13 mouse cellular contexts compared by ENCODE assay signal in genomic region chr11:62607170-62607951, GRCm38 (mm10). TPM values are rescaled to one million over a fixed set of nuclear protein-coding genes. Genes with fewer than 3 reads are reported as not detected.
DNase-seq lines count a peak whose midpoint lies in the region; ATAC-seq and TF ChIP-seq lines count a peak whose summit lies in the region.
"Had no signal": no experiment of that assay in that cellular context is flagged by ENCODE, and none has a peak within 500 bp of the region (broad histone marks: within the 10 kb centered on the region; RNA-seq: fewer than 3 reads in every experiment).

No protein-coding gene starts in this region.

- no peak overlapping the region for H3ac ChIP-seq in myocyte (ENCODE audit: control insufficient read depth, insufficient read length)

- ATAC-seq in hindbrain, embryonic 11.5 days (ENCODE audit: low FRiP score), result no peak
- no peak for ATAC-seq in hindbrain, postnatal 0 days
- no peak for ATAC-seq in neural tube, embryonic 13.5 days (ENCODE audit: low read depth)
- ATAC-seq: forebrain, embryonic 14.5 days had no signal

- H3K79me2 ChIP-seq in myocyte (ENCODE audit: control insufficient read depth, insufficient read depth), result peaks cover 25% of the 10 kb centered on the region

- H3K4me2 ChIP-seq in hindbrain, embryonic 11.5 days (replicated peaks; ENCODE audit: low read depth, low read length), result no peak overlapping the region
- no peak overlapping the region for H3K4me2 ChIP-seq in hindbrain, postnatal 0 days (ENCODE audit: low read depth, low read length)
- no peak overlapping the region for H3K4me2 ChIP-seq in neural tube, embryonic 13.5 days
- H3K4me2 ChIP-seq in myocyte (ENCODE audit: low read depth), result no peak overlapping the region
- H3K4me2 ChIP-seq: liver, embryonic 15.5 days had no signal

- no peaks in the 10 kb centered on the region for H3K27me3 ChIP-seq in hindbrain, embryonic 11.5 days (ENCODE audit: control insufficient read depth, insufficient read depth, low read length)
- H3K27me3 ChIP-seq in hindbrain, postnatal 0 days (ENCODE audit: insufficient read depth, low read length), result no peaks in the 10 kb centered on the region
- no peaks in the 10 kb centered on the region for H3K27me3 ChIP-seq in neural tube, embryonic 13.5 days
- H3K27me3 ChIP-seq in myocyte (ENCODE audit: control insufficient read depth, insufficient read depth, insufficient read length), result no peaks in the 10 kb centered on the region
- H3K27me3 ChIP-seq: liver, embryonic 15.5 days; megakaryocyte, embryonic 14.5 days had no signal

- H3K27ac ChIP-seq in hindbrain, embryonic 11.5 days (ENCODE audit: low read depth, low read length), result 0 out of 2 replicates have a peak overlapping the region, but pooled peaks have one; percentile 36
- H3K27ac ChIP-seq in hindbrain, postnatal 0 days, result no peak overlapping the region
- peak overlapping the region; percentile 20; the same call in 1 of the 2 replicates for H3K27ac ChIP-seq in neural tube, embryonic 13.5 days (replicated peaks)
- H3K27ac ChIP-seq: left cerebral cortex, adult 2 months had no signal

- TF ChIP-seq CTCF in hindbrain, postnatal 0 days (IDR thresholded peaks at IDR 0.05; ENCODE audit: low read depth), result no peak

- H3K9me3 ChIP-seq in hindbrain, embryonic 11.5 days (ENCODE audit: control insufficient read depth, low read length), result no peaks in the 10 kb centered on the region
- no peaks in the 10 kb centered on the region for H3K9me3 ChIP-seq in hindbrain, postnatal 0 days (ENCODE audit: low read length)
- no peaks in the 10 kb centered on the region for H3K9me3 ChIP-seq in neural tube, embryonic 13.5 days
- H3K9me3 ChIP-seq: liver, embryonic 15.5 days; megakaryocyte, embryonic 14.5 days had no signal

- WGBS in hindbrain, embryonic 11.5 days, result 68% methylated on average over 10 of the region's 10 CpGs
- 52% methylated on average over 10 of the region's 10 CpGs for WGBS in hindbrain, postnatal 0 days
- WGBS in neural tube, embryonic 13.5 days, result 60% methylated on average over 10 of the region's 10 CpGs

- peaks cover 8% of the 10 kb centered on the region for H3K4me1 ChIP-seq in hindbrain, embryonic 11.5 days (replicated peaks; ENCODE audit: control insufficient read depth, insufficient read depth, low read length)
- peaks cover 24% of the 10 kb centered on the region for H3K4me1 ChIP-seq in hindbrain, postnatal 0 days (ENCODE audit: insufficient read depth, low read length)
- peaks cover 49% of the 10 kb centered on the region for H3K4me1 ChIP-seq in neural tube, embryonic 13.5 days (replicated peaks)

- no peak overlapping the region for H3K9ac ChIP-seq in hindbrain, embryonic 11.5 days (ENCODE audit: low read depth, low read length)
- no peak overlapping the region for H3K9ac ChIP-seq in hindbrain, postnatal 0 days (replicated peaks; ENCODE audit: low read length)
- peak overlapping the region; percentile 38; the same call in 1 of the 2 replicates for H3K9ac ChIP-seq in neural tube, embryonic 13.5 days
- H3K9ac ChIP-seq: liver, embryonic 15.5 days had no signal

- no peak for DNase-seq in hindbrain, embryonic 11.5 days (ENCODE audit: low spot score)
- no peak for DNase-seq in hindbrain, postnatal 0 days (ENCODE audit: low spot score)
- no peak for DNase-seq in neural tube, embryonic 10.5 days (ENCODE audit: extremely low spot score, low spot score)
- peak; percentile 13 for DNase-seq in embryo, embryonic 10.5 days (ENCODE audit: low spot score)
- no peak for DNase-seq in right cerebral cortex, postnatal 25 days
- DNase-seq: kidney, postnatal 14 days; thymus, postnatal 14 days had no signal

- TF ChIP-seq POLR2A in myocyte (IDR thresholded peaks at IDR 0.05; ENCODE audit: insufficient read length, low read depth), result peak; percentile 35

- H3K36me3 ChIP-seq in hindbrain, embryonic 11.5 days (ENCODE audit: control insufficient read depth, insufficient read depth, low read length), result peaks cover 18% of the 10 kb centered on the region
- peaks cover 33% of the 10 kb centered on the region for H3K36me3 ChIP-seq in hindbrain, postnatal 0 days (ENCODE audit: insufficient read depth, low read length)
- peaks cover 66% of the 10 kb centered on the region for H3K36me3 ChIP-seq in neural tube, embryonic 13.5 days
- H3K36me3 ChIP-seq in myocyte (ENCODE audit: control insufficient read depth, insufficient read depth), result peaks cover 42% of the 10 kb centered on the region

- no peak overlapping the region for H3K4me3 ChIP-seq in hindbrain, embryonic 11.5 days (ENCODE audit: low read depth, low read length)
- H3K4me3 ChIP-seq in hindbrain, postnatal 0 days (ENCODE audit: low read length), result no peak overlapping the region
- no peak overlapping the region for H3K4me3 ChIP-seq in neural tube, embryonic 13.5 days
- H3K4me3 ChIP-seq in myocyte, result no peak overlapping the region
- H3K4me3 ChIP-seq: left cerebral cortex, adult 2 months; liver, embryonic 15.5 days; megakaryocyte, embryonic 14.5 days had no signal

TF ChIP-seq in myocyte, 11 proteins besides CTCF, POLR2A, EP300 and RAD21:
- TF ChIP-seq POLR2AphosphoS2 (IDR thresholded peaks at IDR 0.05; ENCODE audit: insufficient read length, low read depth) (peak; percentile 77), TCF3 (IDR thresholded peaks at IDR 0.05; ENCODE audit: insufficient read length, low read depth) (no peak)
TF ChIP-seq in myocyte: peak in this region for 1.

RNA-seq across cellular contexts. Expression of gene Trpv2, which starts 33.1 kb away (rescaled TPM):
- polyA plus RNA-seq in hindbrain, embryonic 11.5 days (2014; fragmentation: Nextera tagmentation; extraction: Ambion mirVana), result 6.5 and 8.9 TPM in 2 replicates
- 46.2 and 51.0 TPM in 2 replicates for total RNA-seq in hindbrain, postnatal 0 days (2014; rRNA removed)
- polyA plus RNA-seq in hindbrain, postnatal 0 days (2015; fragmentation: Nextera tagmentation; extraction: Ambion mirVana), result 24.4 and 24.9 TPM in 2 replicates
- 23.1 and 25.0 TPM in 2 replicates for polyA plus RNA-seq in neural tube, embryonic 13.5 days (2015; fragmentation: Nextera tagmentation; extraction: Ambion mirVana)
- 5.4 TPM for polyA plus RNA-seq in myocyte (2012; fragmentation: generic; extraction: Trizol)

RNA-seq across cellular contexts. Expression of gene Lrrc75a, which starts 41.0 kb away (rescaled TPM):
- 16.2 and 16.7 TPM in 2 replicates for polyA plus RNA-seq in hindbrain, embryonic 11.5 days (2014; fragmentation: Nextera tagmentation; extraction: Ambion mirVana)
- 26.0 and 29.7 TPM in 2 replicates for total RNA-seq in hindbrain, postnatal 0 days (2014; rRNA removed)
- polyA plus RNA-seq in hindbrain, postnatal 0 days (2015; fragmentation: Nextera tagmentation; extraction: Ambion mirVana), result 6.4 and 6.9 TPM in 2 replicates
- 8.5 and 8.9 TPM in 2 replicates for polyA plus RNA-seq in neural tube, embryonic 13.5 days (2015; fragmentation: Nextera tagmentation; extraction: Ambion mirVana)
- polyA plus RNA-seq in myocyte (2012; fragmentation: generic; extraction: Trizol), result 19.5 TPM

RNA-seq across cellular contexts. Expression of gene Mmgt2, which starts 41.1 kb away (rescaled TPM):
- polyA plus RNA-seq in hindbrain, embryonic 11.5 days (2014; fragmentation: Nextera tagmentation; extraction: Ambion mirVana), result 38.8 and 43.5 TPM in 2 replicates
- total RNA-seq in hindbrain, postnatal 0 days (2014; rRNA removed), result 15.6 and 43.9 TPM in 2 replicates
- 22.6 and 28.1 TPM in 2 replicates for polyA plus RNA-seq in hindbrain, postnatal 0 days (2015; fragmentation: Nextera tagmentation; extraction: Ambion mirVana)
- polyA plus RNA-seq in neural tube, embryonic 13.5 days (2015; fragmentation: Nextera tagmentation; extraction: Ambion mirVana), result 21.4 and 25.6 TPM in 2 replicates
- polyA plus RNA-seq in myocyte (2012; fragmentation: generic; extraction: Trizol), result 29.2 TPM

RNA-seq across cellular contexts. Expression of gene Ubb, which starts 56.4 kb away (rescaled TPM):
- 3,694 and 3,897 TPM in 2 replicates for polyA plus RNA-seq in hindbrain, embryonic 11.5 days (2014; fragmentation: Nextera tagmentation; extraction: Ambion mirVana)
- total RNA-seq in hindbrain, postnatal 0 days (2014; rRNA removed), result 1,525 and 1,633 TPM in 2 replicates
- polyA plus RNA-seq in hindbrain, postnatal 0 days (2015; fragmentation: Nextera tagmentation; extraction: Ambion mirVana), result 4,229 and 4,277 TPM in 2 replicates
- 4,310 and 4,558 TPM in 2 replicates for polyA plus RNA-seq in neural tube, embryonic 13.5 days (2015; fragmentation: Nextera tagmentation; extraction: Ambion mirVana)
- polyA plus RNA-seq in myocyte (2012; fragmentation: generic; extraction: Trizol), result 2,028 TPM
